Mouse (Mus musculus): Measurements from ENCODE around the gene Fabp2. TPM values are rescaled to one million over a fixed set of nuclear protein-coding genes. Genes with fewer than 3 reads are reported as not detected.

The Fabp2 gene
- polyA plus RNA-seq, 2 experiments, result 7.5 to 13.6 TPM

GRCm38 (mm10) chr3:122919260-122919659, 24.4 kb downstream of the Fabp2 start, which contains the start of gene Gm10959:
Gm10959 (minus strand) TSS chr3:122919360.
- peaks cover 11 to 19% of the 10 kb centered on the region in 2 experiments for H3K4me1 ChIP-seq (replicated peaks; ENCODE audit: control insufficient read depth in 2 of 2, insufficient read depth in 2 of 2, low read length in 1 of 2)
- WGBS (ENCODE audit: insufficient replicate concordance), result 75% methylated on average over 8 of the region's 8 CpGs
- no peak within 1 kb of the TSS for H3K4me3 ChIP-seq (ENCODE audit: insufficient read depth in 1 of 2, low read depth in 2 of 2, low read length in 2 of 2)
- ATAC-seq (ENCODE audit: insufficient read depth), result no peak
- H3K9me3 ChIP-seq (ENCODE audit: control insufficient read depth, low read length), result no peaks in the 10 kb centered on the region
- no peak within 1 kb of the TSS for H3K27ac ChIP-seq
- no peaks in the 10 kb centered on the region for H3K27me3 ChIP-seq (ENCODE audit: control insufficient read depth, insufficient read depth, low read length)
- no peak within 1 kb of the TSS for H3K4me2 ChIP-seq (ENCODE audit: low read depth)
- no peak for TF ChIP-seq EP300 (IDR thresholded peaks at IDR 0.05; ENCODE audit: low read depth)
- no peak for DNase-seq (ENCODE audit: low read depth in 3 of 3, low spot score in 3 of 3)
- no peak within 1 kb of the TSS for H3K9ac ChIP-seq (replicated peaks)
- H3K36me3 ChIP-seq (replicated peaks; ENCODE audit: control insufficient read depth, insufficient read depth, low read depth), result no peaks in the 10 kb centered on the region

GRCm38 (mm10) chr3:122920572-122921435, 25.9 kb downstream of the Fabp2 start:
- DNase-seq (ENCODE audit: low read depth in 3 of 3, low spot score in 3 of 3), result no peak
- no peak overlapping the region for H3K27ac ChIP-seq
- peaks cover 11 to 19% of the 10 kb centered on the region in 2 experiments for H3K4me1 ChIP-seq (replicated peaks; ENCODE audit: control insufficient read depth in 2 of 2, insufficient read depth in 2 of 2, low read length in 1 of 2)
- H3K27me3 ChIP-seq (ENCODE audit: control insufficient read depth, insufficient read depth, low read length), result no peaks in the 10 kb centered on the region
- H3K36me3 ChIP-seq (replicated peaks; ENCODE audit: control insufficient read depth, insufficient read depth, low read depth), result no peaks in the 10 kb centered on the region
- no peaks in the 10 kb centered on the region for H3K9me3 ChIP-seq (ENCODE audit: control insufficient read depth, low read length)
- TF ChIP-seq EP300 (IDR thresholded peaks at IDR 0.05; ENCODE audit: low read depth), result no peak
- no peak for TF ChIP-seq CTCF (IDR thresholded peaks at IDR 0.05; ENCODE audit: low read depth)
- no peak overlapping the region for H3K4me3 ChIP-seq (ENCODE audit: insufficient read depth in 1 of 2, low read depth in 2 of 2, low read length in 2 of 2)
- 43% methylated on average over 8 of the region's 8 CpGs for WGBS (ENCODE audit: insufficient replicate concordance)
- H3K9ac ChIP-seq (replicated peaks), result no peak overlapping the region
- H3K4me2 ChIP-seq (ENCODE audit: low read depth), result no peak overlapping the region
- no peak for ATAC-seq (ENCODE audit: insufficient read depth)

- Histone ChIP-seq H3K9ac (replicated peaks) (no peak overlapping the region), H3K36me3 (replicated peaks; ENCODE audit: control insufficient read depth, insufficient read depth, low read depth) (peaks cover 6% of the 10 kb centered on the region), H3K4me1 (replicated peaks; ENCODE audit: control insufficient read depth in 2 of 2, insufficient read depth in 2 of 2, low read length in 1 of 2) (peaks cover 11 to 20% of the 10 kb centered on the region in 2 experiments), H3K4me2 (ENCODE audit: low read depth) (no peak overlapping the region), H3K27me3 (ENCODE audit: control insufficient read depth, insufficient read depth, low read length) (no peaks in the 10 kb centered on the region), H3K9me3 (ENCODE audit: control insufficient read depth, low read length) (no peaks in the 10 kb centered on the region), H3K4me3 (ENCODE audit: insufficient read depth in 1 of 2, low read depth in 2 of 2, low read length in 2 of 2) (no peak overlapping the region), H3K27ac (no peak overlapping the region)
- TF ChIP-seq CTCF (IDR thresholded peaks at IDR 0.05; ENCODE audit: low read depth), result no peak
- TF ChIP-seq EP300 (IDR thresholded peaks at IDR 0.05; ENCODE audit: low read depth), result no peak
- no peak for ATAC-seq (ENCODE audit: insufficient read depth)
- WGBS (ENCODE audit: insufficient replicate concordance), result 76% methylated on average over 8 of the region's 8 CpGs
- DNase-seq (ENCODE audit: low read depth in 3 of 3, low spot score in 3 of 3), result no peak
Observed at GRCm38 (mm10) chr3:122921676-122922527, 27.0 kb downstream of the Fabp2 start.

- H3K27ac ChIP-seq, result peak overlapping the region; percentile 78
- H3K9me3 ChIP-seq (ENCODE audit: control insufficient read depth, low read length), result no peaks in the 10 kb centered on the region
- peak overlapping the region; percentile 17 to 69; a peak in 3 of 4 replicates for H3K4me3 ChIP-seq (ENCODE audit: insufficient read depth in 1 of 2, low read depth in 2 of 2, low read length in 2 of 2)
- no peak for TF ChIP-seq CTCF (IDR thresholded peaks at IDR 0.05; ENCODE audit: low read depth)
- no peak for TF ChIP-seq EP300 (IDR thresholded peaks at IDR 0.05; ENCODE audit: low read depth)
- H3K4me2 ChIP-seq (ENCODE audit: low read depth), result peak overlapping the region; percentile 85
- H3K27me3 ChIP-seq (ENCODE audit: control insufficient read depth, insufficient read depth, low read length), result no peaks in the 10 kb centered on the region
- peak in 1 of 3 experiments; percentile 51 for DNase-seq (ENCODE audit: low read depth in 3 of 3, low spot score in 3 of 3)
- H3K4me1 ChIP-seq (replicated peaks; ENCODE audit: control insufficient read depth in 2 of 2, insufficient read depth in 2 of 2, low read length in 1 of 2), result peaks cover 11 to 20% of the 10 kb centered on the region in 2 experiments
- no peak for ATAC-seq (ENCODE audit: insufficient read depth)
- peaks cover 6% of the 10 kb centered on the region for H3K36me3 ChIP-seq (replicated peaks; ENCODE audit: control insufficient read depth, insufficient read depth, low read depth)
- 25% methylated on average over 7 of the region's 7 CpGs for WGBS (ENCODE audit: insufficient replicate concordance)
- H3K9ac ChIP-seq (replicated peaks), result peak overlapping the region; percentile 79
Observed at GRCm38 (mm10) chr3:122923147-122923546, 28.3 kb downstream of the Fabp2 start.
